Mouse (Mus musculus): Measurements from ENCODE around the gene Ykt6.
A peak's percentile ranks its signal among the peaks of the same experiment; 100 is the strongest.

The Ykt6 gene

GRCm38 (mm10) chr11:5949586-5950352, 5.7 kb upstream of the Ykt6 start, which contains the start of gene Gck:
Gene Gck (minus strand): TSS chr11:5950081.
- no peak for DNase-seq (ENCODE audit: low spot score in 2 of 2)

- no peak for DNase-seq (ENCODE audit: low spot score in 2 of 2)
These were observed 3.0 kb upstream of the Ykt6 start for GRCm38 (mm10) chr11:5952501-5952900.

- DNase-seq (ENCODE audit: low spot score in 2 of 2): no peak
These were observed 2.2 kb upstream of the Ykt6 start for GRCm38 (mm10) chr11:5953130-5953765.

GRCm38 (mm10) chr11:5954435-5954834, 1.1 kb upstream of the Ykt6 start:
- no peak for DNase-seq (ENCODE audit: low spot score in 2 of 2)

- DNase-seq (ENCODE audit: low spot score in 2 of 2): peak in 1 of 2 experiments; percentile 44
These were observed 458 bp upstream of the Ykt6 start for GRCm38 (mm10) chr11:5954965-5955504.

- no peak for DNase-seq (ENCODE audit: low spot score in 2 of 2)
These were observed 4.6 kb downstream of the Ykt6 start for GRCm38 (mm10) chr11:5960051-5960450.

GRCm38 (mm10) chr11:5965865-5966264, 10.4 kb downstream of the Ykt6 start:
- no peak for DNase-seq (ENCODE audit: low spot score in 2 of 2)

GRCm38 (mm10) chr11:5966751-5967150, 11.3 kb downstream of the Ykt6 start:
- no peak for DNase-seq (ENCODE audit: low spot score in 2 of 2)

- no peak for DNase-seq (ENCODE audit: low spot score in 2 of 2)
These were observed 12.7 kb downstream of the Ykt6 start for GRCm38 (mm10) chr11:5968223-5968622.

- no peak for DNase-seq (ENCODE audit: low spot score in 2 of 2)
These were observed 15.7 kb downstream of the Ykt6 start for GRCm38 (mm10) chr11:5971202-5971601.

- DNase-seq (ENCODE audit: low spot score in 2 of 2): no peak
These were observed 17.7 kb downstream of the Ykt6 start for GRCm38 (mm10) chr11:5973151-5973550.

GRCm38 (mm10) chr11:5974053-5974452, 18.6 kb downstream of the Ykt6 start:
- no peak for DNase-seq (ENCODE audit: low spot score in 2 of 2)

- no peak for DNase-seq (ENCODE audit: low spot score in 2 of 2)
These were observed 19.6 kb downstream of the Ykt6 start for GRCm38 (mm10) chr11:5975068-5975467.

GRCm38 (mm10) chr11:5976106-5976505, 20.6 kb downstream of the Ykt6 start:
- no peak for DNase-seq (ENCODE audit: low spot score in 2 of 2)

- DNase-seq (ENCODE audit: low spot score in 2 of 2): no peak
These were observed 23.6 kb downstream of the Ykt6 start for GRCm38 (mm10) chr11:5979088-5979487.

- DNase-seq (ENCODE audit: low spot score in 2 of 2): no peak
These were observed 24.6 kb downstream of the Ykt6 start for GRCm38 (mm10) chr11:5980108-5980507.

GRCm38 (mm10) chr11:5980561-5980960, 25.1 kb downstream of the Ykt6 start:
- DNase-seq (ENCODE audit: low spot score in 2 of 2): no peak

- DNase-seq (ENCODE audit: low spot score in 2 of 2): no peak
These were observed 25.8 kb downstream of the Ykt6 start for GRCm38 (mm10) chr11:5981323-5981722.

- DNase-seq (ENCODE audit: low spot score in 2 of 2): no peak
These were observed 28.1 kb downstream of the Ykt6 start for GRCm38 (mm10) chr11:5983629-5984028.

- DNase-seq (ENCODE audit: low spot score in 2 of 2): no peak
These were observed 32.6 kb downstream of the Ykt6 start for GRCm38 (mm10) chr11:5988126-5988525.

- no peak for DNase-seq (ENCODE audit: low spot score in 2 of 2)
These were observed 34.6 kb downstream of the Ykt6 start for GRCm38 (mm10) chr11:5989954-5990593.

- no peak for DNase-seq (ENCODE audit: low spot score in 2 of 2)
These were observed 35.4 kb downstream of the Ykt6 start for GRCm38 (mm10) chr11:5990910-5991309.

GRCm38 (mm10) chr11:5994212-5994611, 38.7 kb downstream of the Ykt6 start:
- DNase-seq (ENCODE audit: low spot score in 2 of 2): no peak
